Mouse (Mus musculus) heart, embryonic 15.5 days (tissue): ENCODE measurements at regions not wholly inside any gene's neighbourhood (a gene's known extent, or its start where the extent isn't known, plus 50 kb on each side); places are given as distances from the start of the nearest gene placed in this dataset.
A peak's percentile ranks its signal among the peaks of the same experiment; 100 is the strongest.

Source experiments
- ATAC-seq: fragments of 200-750 bp; cut with Nextera tagmentation; replicated peaks from 2 replicates; pipeline ENCODE4 v1.8.0; 2017; ENCODE audit warnings: low read depth, moderate TSS enrichment; ENCODE audit not compliant: insufficient number of reproducible peaks, insufficient read depth, low FRiP score
- H3K27ac ChIP-seq: fragments of 300-500 bp; sonication (generic); 2 replicates; pipeline ENCODE4 v1.5.1; 2015; ENCODE audit warnings: mild to moderate bottlenecking, inconsistent platforms
- H3K27me3 ChIP-seq: fragments of 300-500 bp; sonication (generic); 2 replicates; pipeline ENCODE4 v1.6.1; 2015; ENCODE audit warnings: inconsistent platforms
- H3K36me3 ChIP-seq: fragments of 300-500 bp; sonication (generic); 2 replicates; pipeline ENCODE4 v1.6.1; 2015; ENCODE audit warnings: mild to moderate bottlenecking, inconsistent platforms
- H3K4me1 ChIP-seq: fragments of 300-500 bp; sonication (generic); replicated peaks from 2 replicates; pipeline ENCODE4 v1.6.1; 2015; ENCODE audit warnings: inconsistent platforms
- H3K4me2 ChIP-seq: fragments of 300-500 bp; sonication (generic); 2 replicates; pipeline ENCODE4 v1.6.1; 2015; ENCODE audit warnings: inconsistent platforms, mild to moderate bottlenecking, moderate library complexity
- H3K4me3 ChIP-seq: fragments of 300-500 bp; sonication (generic); 2 replicates; pipeline ENCODE4 v1.5.1; 2015; ENCODE audit warnings: mild to moderate bottlenecking, inconsistent platforms
- H3K9ac ChIP-seq: fragments of 300-500 bp; sonication (generic); 2 replicates; pipeline ENCODE4 v1.6.1; 2015; ENCODE audit warnings: mild to moderate bottlenecking, inconsistent platforms
- H3K9me3 ChIP-seq: fragments of 300-500 bp; sonication (generic); replicated peaks from 2 replicates; pipeline ENCODE4 v1.6.1; 2016; ENCODE audit warnings: inconsistent platforms
- WGBS: fragments of 180-500 bp; shearing (Covaris S2); methylation state at CpG from one replicate; pipeline ENCODE4 v1.1.7; 2015; ENCODE audit warnings: mixed read lengths; 5-methylcytosine and 5-hydroxymethylcytosine counted together

DNA sequence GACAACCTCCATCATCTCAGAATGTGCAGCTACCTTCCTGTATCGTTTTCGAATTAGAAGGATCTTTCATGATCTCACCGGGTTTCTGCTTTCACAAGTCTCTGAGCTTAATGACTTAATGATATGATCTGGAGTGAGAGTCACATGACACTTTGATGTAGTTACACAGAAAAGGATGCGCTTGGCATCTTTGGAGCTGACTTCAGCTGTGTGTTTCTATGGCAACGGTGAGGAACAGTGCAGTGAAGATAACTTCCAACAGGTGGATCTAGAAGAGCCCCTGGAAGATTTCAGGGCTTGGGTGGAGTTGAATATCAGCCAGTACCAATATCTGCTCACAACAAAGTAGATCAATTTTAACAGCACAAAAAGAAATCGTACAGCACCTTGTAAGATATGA lies 449.1 kb upstream of the Adamts9 start:
- ATAC-seq: no peak
- Histone ChIP-seq H3K4me3 (no peak overlapping the region), H3K27me3 (no peaks in the 10 kb centered on the region), H3K4me1 (peaks cover 4% of the 10 kb centered on the region), H3K9ac (no peak overlapping the region), H3K27ac (no peak overlapping the region), H3K9me3 (no peaks in the 10 kb centered on the region), H3K36me3 (no peaks in the 10 kb centered on the region), H3K4me2 (no peak overlapping the region)
- WGBS: 75% methylated on average over 6 of the region's 6 CpGs

DNA sequence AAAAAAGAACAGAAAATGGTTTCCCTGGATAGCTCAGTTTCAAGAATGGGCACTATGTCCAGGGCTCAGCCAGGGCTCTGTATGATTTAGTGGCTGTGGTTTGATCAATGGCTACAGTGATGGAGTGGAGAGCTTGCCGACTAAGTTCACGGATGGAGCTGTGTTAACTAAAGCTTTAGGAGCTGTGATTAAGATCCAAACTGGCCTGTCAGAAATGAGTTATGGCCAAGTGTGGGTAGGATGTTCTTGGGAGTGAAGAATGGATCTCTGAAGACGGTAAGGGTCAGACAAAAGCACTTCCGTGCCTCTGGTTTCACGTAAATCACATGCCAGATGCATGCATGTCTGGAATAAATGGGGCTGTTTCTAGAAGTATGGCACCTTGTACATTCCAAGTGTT lies 447.9 kb upstream of the Adamts9 start:
- no peak overlapping the region for H3K4me3 ChIP-seq
- no peak for ATAC-seq
- no peaks in the 10 kb centered on the region for H3K27me3 ChIP-seq
- H3K9me3 ChIP-seq: no peaks in the 10 kb centered on the region
- no peaks in the 10 kb centered on the region for H3K36me3 ChIP-seq
- no peak overlapping the region for H3K9ac ChIP-seq
- H3K4me2 ChIP-seq: no peak overlapping the region
- 67% methylated on average over 5 of the region's 5 CpGs for WGBS
- H3K4me1 ChIP-seq: peaks cover 4% of the 10 kb centered on the region
- no peak overlapping the region for H3K27ac ChIP-seq

- H3K4me2 ChIP-seq: no peak overlapping the region
- H3K9me3 ChIP-seq: no peaks in the 10 kb centered on the region
- H3K27ac ChIP-seq: no peak overlapping the region
- H3K4me1 ChIP-seq: no peaks in the 10 kb centered on the region
- 43% methylated on average over 6 of the region's 6 CpGs for WGBS
- no peaks in the 10 kb centered on the region for H3K36me3 ChIP-seq
- H3K4me3 ChIP-seq: no peak overlapping the region
- no peaks in the 10 kb centered on the region for H3K27me3 ChIP-seq
- H3K9ac ChIP-seq: no peak overlapping the region
- ATAC-seq: no peak
Observed at GRCm38 (mm10) chr6:93371341-93371740, 428.0 kb upstream of the Adamts9 start.

- WGBS: 70% methylated on average over 4 of the region's 4 CpGs
Observed at GRCm38 (mm10) chr6:93363846-93364245, 420.6 kb upstream of the Adamts9 start.

DNA sequence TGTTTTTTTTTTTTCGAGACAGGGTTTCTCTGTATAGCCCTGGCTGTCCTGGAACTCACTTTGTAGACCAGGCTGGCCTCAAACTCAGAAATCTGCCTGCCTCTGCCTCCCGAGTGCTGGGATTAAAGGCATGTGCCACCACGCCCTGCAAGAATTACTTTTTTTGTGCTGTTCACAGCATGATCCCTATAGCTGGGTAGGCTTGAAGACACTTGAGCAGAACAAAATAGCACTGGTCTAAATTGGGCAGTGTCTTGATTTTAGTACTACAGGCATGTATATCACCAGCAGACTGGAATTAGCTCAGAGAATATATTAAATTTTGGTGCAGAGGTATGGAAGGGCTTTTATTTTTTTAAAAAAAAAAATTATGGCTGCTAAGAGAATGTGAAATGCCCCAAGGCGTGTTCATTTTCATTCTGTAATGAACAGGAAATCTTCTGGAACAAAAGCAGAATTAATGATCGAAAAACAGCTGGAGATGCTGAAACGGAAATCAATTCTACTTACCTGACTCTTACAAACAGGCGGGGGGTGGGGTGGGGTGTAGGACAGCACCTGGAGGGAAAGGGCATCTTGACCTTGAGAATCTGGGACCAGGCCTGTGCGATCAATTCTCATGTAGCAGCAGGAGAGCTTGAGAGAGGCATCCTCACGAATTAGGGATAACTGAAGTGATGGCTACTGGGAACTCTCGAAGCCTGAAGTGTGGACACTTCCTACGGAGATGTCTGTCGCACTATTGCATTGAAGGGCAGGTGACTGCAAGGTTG lies 410.2 kb upstream of the Adamts9 start:
- ATAC-seq: no peak
- WGBS: 84% methylated on average over 12 of the region's 12 CpGs
- no peak overlapping the region for H3K9ac ChIP-seq
- H3K27me3 ChIP-seq: no peaks in the 10 kb centered on the region
- no peak overlapping the region for H3K27ac ChIP-seq
- no peaks in the 10 kb centered on the region for H3K9me3 ChIP-seq
- no peak overlapping the region for H3K4me2 ChIP-seq
- H3K4me3 ChIP-seq: no peak overlapping the region
- peaks cover 6% of the 10 kb centered on the region; the same call in 1 of the 2 replicates for H3K4me1 ChIP-seq
- no peaks in the 10 kb centered on the region for H3K36me3 ChIP-seq

More at GRCm38 (mm10) chr6:93363846-93364245, 420.6 kb upstream of the Adamts9 start:
- Histone ChIP-seq H3K9me3 (no peaks in the 10 kb centered on the region), H3K27me3 (no peaks in the 10 kb centered on the region), H3K36me3 (no peaks in the 10 kb centered on the region), H3K9ac (no peak overlapping the region), H3K4me2 (no peak overlapping the region), H3K4me1 (no peaks in the 10 kb centered on the region), H3K27ac (no peak overlapping the region), H3K4me3 (no peak overlapping the region)
- ATAC-seq: no peak

DNA sequence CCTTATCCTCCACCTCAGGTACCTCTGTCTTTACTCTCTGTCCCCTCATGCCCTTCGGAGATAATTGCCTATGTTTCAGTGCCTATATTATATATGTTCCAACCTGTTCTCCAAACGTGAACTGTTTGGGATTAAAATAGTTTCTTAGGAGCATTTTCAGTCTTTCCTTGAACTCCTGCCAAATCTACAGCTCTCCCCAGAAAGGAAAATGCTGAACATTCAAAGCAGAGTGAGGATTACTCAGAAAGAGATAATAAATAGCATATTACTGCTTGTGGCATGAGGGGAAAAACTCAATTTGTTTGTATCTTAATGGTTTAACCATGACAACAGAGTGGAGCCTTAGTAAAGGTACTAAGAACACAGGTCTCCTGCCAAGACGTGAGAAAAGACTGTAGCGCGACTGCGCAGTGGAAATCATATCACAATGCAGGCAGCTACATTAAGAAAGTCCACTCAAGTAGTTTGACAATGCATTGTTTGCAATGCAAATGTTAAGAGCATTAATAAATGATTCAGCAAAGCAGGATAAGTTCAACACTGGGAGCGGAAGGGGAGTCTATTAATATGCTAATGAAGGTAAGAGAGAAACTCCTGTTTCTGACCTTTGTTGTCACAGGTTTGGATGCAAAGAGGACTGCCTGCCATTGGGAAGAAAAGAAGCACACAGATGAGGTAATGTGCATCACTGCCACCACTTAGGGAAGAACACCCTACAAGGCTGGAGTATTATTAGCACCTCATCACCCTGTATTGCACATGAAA lies 406.8 kb upstream of the Adamts9 start:
- Histone ChIP-seq H3K9me3 (no peaks in the 10 kb centered on the region), H3K4me2 (no peak overlapping the region), H3K4me1 (peaks cover 6% of the 10 kb centered on the region; the same call in 1 of the 2 replicates), H3K9ac (no peak overlapping the region), H3K27ac (no peak overlapping the region), H3K27me3 (no peaks in the 10 kb centered on the region), H3K36me3 (no peaks in the 10 kb centered on the region), H3K4me3 (no peak overlapping the region)
- WGBS: 71% methylated on average over 7 of the region's 7 CpGs
- no peak for ATAC-seq

DNA sequence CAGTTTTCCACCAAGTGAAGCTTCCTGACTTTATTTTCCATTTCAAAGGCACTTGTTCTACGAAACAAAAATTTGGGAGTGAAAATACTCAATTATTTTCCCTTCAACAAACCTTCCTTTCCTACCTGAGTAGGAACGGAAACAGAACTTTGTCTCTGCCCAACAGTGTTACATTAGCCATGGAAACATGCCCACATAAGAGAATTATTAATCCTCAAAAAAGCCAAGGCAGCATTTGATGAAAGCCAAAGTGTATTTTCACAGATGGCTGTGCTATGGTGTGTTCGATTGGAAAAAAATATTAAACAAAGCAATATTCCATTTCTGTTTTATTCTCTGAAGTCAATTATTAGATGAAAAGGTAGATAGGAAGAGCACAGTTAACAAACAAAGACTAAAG lies 404.8 kb upstream of the Adamts9 start:
- Histone ChIP-seq H3K27me3 (no peaks in the 10 kb centered on the region), H3K4me3 (no peak overlapping the region), H3K27ac (no peak overlapping the region), H3K9ac (no peak overlapping the region), H3K9me3 (no peaks in the 10 kb centered on the region), H3K4me2 (no peak overlapping the region), H3K36me3 (no peaks in the 10 kb centered on the region), H3K4me1 (peaks cover 6% of the 10 kb centered on the region; the same call in 1 of the 2 replicates)
- no peak for ATAC-seq
- 82% methylated on average over 3 of the region's 3 CpGs for WGBS

DNA sequence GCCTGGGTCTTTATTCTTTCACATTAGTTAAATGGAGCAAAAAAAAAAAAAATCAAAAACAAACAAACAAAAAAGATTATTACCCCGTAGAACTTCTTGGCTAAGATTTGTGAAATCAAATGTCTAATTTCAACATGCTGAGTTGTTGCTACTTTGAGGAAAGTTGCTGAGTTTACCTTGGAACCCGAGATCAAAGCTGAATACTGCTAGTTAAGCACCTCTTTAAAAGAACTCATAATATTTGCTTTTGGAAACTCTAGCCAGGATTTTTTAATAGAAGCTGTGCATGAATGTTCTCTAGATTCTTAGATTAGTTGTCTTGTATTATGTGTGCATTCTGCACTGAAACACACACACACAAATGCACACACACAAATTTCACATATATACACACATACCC lies 385.4 kb upstream of the Adamts9 start:
- no peak overlapping the region for H3K9ac ChIP-seq
- H3K4me2 ChIP-seq: no peak overlapping the region
- 69% methylated on average over 2 of the region's 2 CpGs for WGBS
- no peak overlapping the region for H3K27ac ChIP-seq
- ATAC-seq: no peak
- H3K9me3 ChIP-seq: no peaks in the 10 kb centered on the region
- no peaks in the 10 kb centered on the region for H3K36me3 ChIP-seq
- H3K4me1 ChIP-seq: no peaks in the 10 kb centered on the region
- H3K4me3 ChIP-seq: no peak overlapping the region
- H3K27me3 ChIP-seq: no peaks in the 10 kb centered on the region

GRCm38 (mm10) chr6:93327930-93328329 lies 384.6 kb upstream of the Adamts9 start:
- H3K4me2 ChIP-seq: no peak overlapping the region
- no peaks in the 10 kb centered on the region for H3K27me3 ChIP-seq
- no peaks in the 10 kb centered on the region for H3K4me1 ChIP-seq
- no peak overlapping the region for H3K4me3 ChIP-seq
- 84% methylated on average over 1 of the region's 1 CpGs for WGBS
- no peaks in the 10 kb centered on the region for H3K36me3 ChIP-seq
- no peak overlapping the region for H3K27ac ChIP-seq
- no peak for ATAC-seq
- H3K9ac ChIP-seq: no peak overlapping the region
- H3K9me3 ChIP-seq: no peaks in the 10 kb centered on the region

- Histone ChIP-seq H3K9me3 (no peaks in the 10 kb centered on the region), H3K9ac (no peak overlapping the region), H3K4me3 (no peak overlapping the region), H3K4me2 (no peak overlapping the region), H3K27ac (no peak overlapping the region), H3K4me1 (no peaks in the 10 kb centered on the region), H3K36me3 (no peaks in the 10 kb centered on the region), H3K27me3 (no peaks in the 10 kb centered on the region)
- no peak for ATAC-seq
- WGBS: 74% methylated on average over 3 of the region's 3 CpGs
Observed at GRCm38 (mm10) chr6:93323881-93324280, 380.6 kb upstream of the Adamts9 start.

DNA sequence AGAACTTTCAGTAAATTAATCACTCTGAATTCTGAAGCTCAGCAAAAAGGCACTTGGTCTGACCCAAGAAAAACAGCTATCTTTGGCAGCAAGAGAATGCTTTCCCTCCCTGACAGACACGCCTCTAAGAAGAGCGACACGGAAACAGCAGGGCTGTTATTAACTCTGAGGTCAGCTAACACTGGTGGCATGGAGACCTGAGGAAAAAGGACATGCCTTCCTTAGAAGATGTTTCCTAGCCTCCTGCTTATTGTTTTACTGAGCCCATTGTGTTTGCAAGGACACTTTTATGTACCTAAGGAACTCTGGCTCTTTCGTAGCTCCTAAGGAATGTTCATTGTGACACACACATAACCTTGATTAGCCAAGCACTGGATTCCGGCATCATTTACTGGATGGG lies 371.3 kb upstream of the Adamts9 start:
- no peak overlapping the region for H3K4me3 ChIP-seq
- no peaks in the 10 kb centered on the region for H3K36me3 ChIP-seq
- no peaks in the 10 kb centered on the region for H3K4me1 ChIP-seq
- H3K9ac ChIP-seq: no peak overlapping the region
- no peaks in the 10 kb centered on the region for H3K27me3 ChIP-seq
- ATAC-seq: peak; percentile 39; the same call in 1 of the 2 replicates
- no peak overlapping the region for H3K27ac ChIP-seq
- no peak overlapping the region for H3K4me2 ChIP-seq
- WGBS: 39% methylated on average over 5 of the region's 5 CpGs
- no peaks in the 10 kb centered on the region for H3K9me3 ChIP-seq

DNA sequence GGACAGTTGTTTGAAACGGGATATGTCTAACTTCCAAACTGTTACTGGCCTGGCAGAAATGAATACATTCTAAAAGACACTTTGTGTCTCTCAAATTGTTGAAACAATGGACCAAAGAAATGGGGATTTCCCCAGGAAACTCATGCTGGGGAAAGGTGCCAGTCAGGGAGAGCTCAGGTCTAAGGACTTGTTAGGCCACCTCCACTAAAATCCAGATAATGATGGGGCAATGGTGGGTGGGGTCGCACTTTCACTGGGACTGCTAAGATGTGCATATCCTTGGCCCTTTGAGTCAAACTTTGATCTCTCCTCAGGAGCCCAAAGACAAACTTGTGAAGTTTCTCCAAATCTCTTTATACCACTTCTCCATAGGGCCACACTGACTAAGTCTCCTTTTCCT lies 361.9 kb upstream of the Adamts9 start:
- H3K4me2 ChIP-seq: no peak overlapping the region
- H3K4me1 ChIP-seq: no peaks in the 10 kb centered on the region
- no peaks in the 10 kb centered on the region for H3K27me3 ChIP-seq
- H3K36me3 ChIP-seq: no peaks in the 10 kb centered on the region
- no peak overlapping the region for H3K9ac ChIP-seq
- H3K9me3 ChIP-seq: no peaks in the 10 kb centered on the region
- no peak for ATAC-seq
- no peak overlapping the region for H3K27ac ChIP-seq
- 53% methylated on average over 2 of the region's 2 CpGs for WGBS
- no peak overlapping the region for H3K4me3 ChIP-seq
